Mouse (Mus musculus) limb, embryonic 15.5 days (tissue): ENCODE measurements at regions not wholly inside any gene's neighbourhood (a gene's known extent, or its start where the extent isn't known, plus 50 kb on each side); places are given as distances from the start of the nearest gene placed in this dataset.
"Not testable (repeated sequence)": the region's sequence is repeated elsewhere in the genome, so short reads cannot be mapped to it uniquely, and the experiment has no call there.

Experiments
- ATAC-seq: fragments of 200-750 bp; cut with Nextera tagmentation; 2 replicates; pipeline ENCODE4 v1.8.0; 2017; ENCODE audit warnings: low read depth, moderate TSS enrichment; ENCODE audit not compliant: insufficient number of reproducible peaks, low FRiP score, low TSS enrichment
- H3K27ac ChIP-seq: fragments of 300-500 bp; sonication (generic); 2 replicates; pipeline ENCODE4 v1.5.1; 2015; ENCODE audit warnings: moderate library complexity, mild to moderate bottlenecking, inconsistent platforms
- H3K27me3 ChIP-seq: fragments of 300-500 bp; sonication (generic); 2 replicates; pipeline ENCODE4 v1.6.1; 2015; ENCODE audit warnings: inconsistent platforms
- H3K36me3 ChIP-seq: fragments of 300-500 bp; sonication (generic); 2 replicates; pipeline ENCODE4 v1.6.1; 2015; ENCODE audit warnings: inconsistent platforms
- H3K4me1 ChIP-seq: fragments of 300-500 bp; sonication (generic); 2 replicates; pipeline ENCODE4 v1.6.1; 2015; ENCODE audit warnings: inconsistent platforms
- H3K4me2 ChIP-seq: fragments of 300-500 bp; sonication (generic); 2 replicates; pipeline ENCODE4 v1.6.1; 2015; ENCODE audit warnings: mild to moderate bottlenecking, inconsistent platforms
- H3K4me3 ChIP-seq: fragments of 300-500 bp; sonication (generic); 2 replicates; pipeline ENCODE4 v1.5.1; 2015; ENCODE audit warnings: mild to moderate bottlenecking, inconsistent platforms
- H3K9ac ChIP-seq: fragments of 300-500 bp; sonication (generic); 2 replicates; pipeline ENCODE4 v1.6.1; 2015; ENCODE audit warnings: inconsistent platforms
- H3K9me3 ChIP-seq: fragments of 300-500 bp; sonication (generic); 2 replicates; pipeline ENCODE4 v1.6.1; 2016; ENCODE audit warnings: inconsistent platforms
- WGBS: fragments of 180-500 bp; shearing (Covaris S2); methylation state at CpG from one replicate; pipeline ENCODE4 v1.1.7; 2015; 5-methylcytosine and 5-hydroxymethylcytosine counted together

DNA sequence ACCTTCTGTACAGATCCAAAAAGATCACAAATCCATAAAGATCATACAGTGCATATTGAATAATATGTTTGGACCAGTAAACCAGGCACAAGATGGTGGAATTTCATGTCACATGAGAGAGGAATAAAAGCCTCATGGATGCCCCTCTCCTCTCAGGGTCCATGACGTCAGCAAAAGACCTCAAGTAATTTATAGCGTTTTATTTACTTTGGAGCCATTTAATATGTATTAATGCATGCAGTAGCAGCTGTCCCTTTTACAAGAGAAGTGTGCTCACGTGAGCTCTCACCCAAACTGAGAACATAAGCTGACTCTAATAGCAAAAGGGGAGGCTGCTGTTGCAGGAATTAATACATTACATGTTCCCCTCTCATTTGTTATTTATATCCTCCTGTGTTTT lies 355.7 kb upstream of the Cypt12 start:
- no peaks in the 10 kb centered on the region for H3K36me3 ChIP-seq
- H3K9ac ChIP-seq = no peak overlapping the region
- no peak overlapping the region for H3K27ac ChIP-seq
- 34% methylated on average over 3 of the region's 3 CpGs for WGBS
- no peaks in the 10 kb centered on the region for H3K27me3 ChIP-seq
- no peak for ATAC-seq
- no peaks in the 10 kb centered on the region for H3K9me3 ChIP-seq
- no peaks in the 10 kb centered on the region for H3K4me1 ChIP-seq
- no peak overlapping the region for H3K4me3 ChIP-seq
- H3K4me2 ChIP-seq = no peak overlapping the region

DNA sequence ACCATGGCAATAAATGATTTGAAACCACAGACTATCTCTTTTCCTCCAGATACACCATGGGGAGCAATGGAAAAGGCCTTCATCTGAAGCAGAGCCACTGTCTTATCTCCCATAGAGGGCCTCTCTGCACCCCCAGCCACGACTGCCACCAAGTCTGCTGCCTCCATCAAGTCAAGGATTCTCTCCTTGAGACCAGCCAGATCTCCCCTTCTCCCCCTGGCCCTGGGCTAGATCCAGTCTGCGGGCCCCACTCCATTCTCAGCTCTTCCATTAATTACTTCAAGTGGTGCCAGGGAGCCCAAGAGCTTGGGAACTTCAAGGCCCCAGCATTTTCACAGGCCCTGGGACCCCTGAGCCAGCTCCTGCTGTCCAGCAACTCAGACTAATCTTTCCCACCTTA lies 351.8 kb upstream of the Cypt12 start:
- H3K27me3 ChIP-seq = no peaks in the 10 kb centered on the region
- no peaks in the 10 kb centered on the region for H3K4me1 ChIP-seq
- no peak overlapping the region for H3K4me2 ChIP-seq
- no peaks in the 10 kb centered on the region for H3K9me3 ChIP-seq
- no peak overlapping the region for H3K4me3 ChIP-seq
- H3K36me3 ChIP-seq = no peaks in the 10 kb centered on the region
- no peak overlapping the region for H3K9ac ChIP-seq
- 70% methylated on average over 2 of the region's 2 CpGs for WGBS
- no peak for ATAC-seq
- no peak overlapping the region for H3K27ac ChIP-seq

DNA sequence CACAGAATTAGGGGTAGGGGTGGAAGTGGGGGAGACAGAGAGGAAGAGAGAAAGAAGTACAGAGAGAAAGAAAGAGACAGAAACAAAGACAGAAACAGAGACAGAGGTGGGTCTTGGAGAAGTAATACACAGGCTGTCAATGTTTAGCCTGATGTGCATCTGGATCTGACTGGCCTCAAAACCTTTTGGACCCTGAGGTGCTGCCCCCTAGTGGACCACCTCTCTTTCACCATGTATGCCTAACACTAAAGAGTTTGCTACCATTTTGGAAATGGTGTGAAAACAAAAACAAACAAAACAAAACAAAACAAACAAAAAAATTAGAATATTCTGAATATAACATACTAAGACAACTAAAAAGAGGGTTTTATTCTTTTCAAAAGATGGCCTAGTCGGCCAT lies 334.7 kb upstream of the Cypt12 start:
- Histone ChIP-seq H3K4me1 (0 out of 2 replicates have a peak, but pooled peaks cover 3% of the 10 kb centered on the region), H3K9me3 (no peaks in the 10 kb centered on the region), H3K27ac (no peak overlapping the region), H3K4me2 (no peak overlapping the region), H3K36me3 (no peaks in the 10 kb centered on the region), H3K27me3 (no peaks in the 10 kb centered on the region), H3K9ac (no peak overlapping the region), H3K4me3 (no peak overlapping the region)
- ATAC-seq = no peak
- 73% methylated on average over 1 of the region's 1 CpGs for WGBS

DNA sequence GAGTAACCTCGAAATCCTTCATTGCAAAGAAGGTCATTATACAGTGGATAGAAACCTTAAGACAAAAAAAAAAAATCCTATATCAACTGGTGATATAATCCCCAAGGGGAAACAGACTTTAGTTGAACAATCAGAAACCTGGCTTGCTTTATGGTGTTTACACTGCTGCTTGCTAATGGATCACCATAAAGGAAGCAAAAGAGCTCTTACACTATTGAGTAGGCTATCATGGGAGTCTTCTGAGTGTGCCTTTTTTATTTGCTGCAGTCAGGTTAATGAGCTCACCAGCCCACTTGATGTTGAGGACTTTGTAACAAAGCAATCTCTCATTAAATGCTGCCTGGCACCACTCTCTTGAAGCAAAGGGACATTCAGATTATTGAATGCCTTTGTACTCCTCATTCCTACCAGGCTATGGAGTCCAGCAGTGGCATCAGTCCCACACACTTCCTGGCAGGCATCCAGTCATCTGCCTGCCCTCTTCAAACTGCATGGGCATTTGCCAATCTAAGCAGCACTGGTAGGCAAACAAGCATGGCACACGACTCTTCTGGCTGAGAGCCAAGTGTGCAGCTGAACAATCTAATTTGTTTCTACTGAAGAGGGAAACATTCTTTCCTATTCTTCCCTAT lies 331.7 kb upstream of the Cypt12 start:
- WGBS = 39% methylated on average over 2 of the region's 2 CpGs
- Histone ChIP-seq H3K9me3 (no peaks in the 10 kb centered on the region), H3K27me3 (no peaks in the 10 kb centered on the region), H3K36me3 (no peaks in the 10 kb centered on the region), H3K9ac (no peak overlapping the region), H3K4me2 (no peak overlapping the region), H3K4me1 (0 out of 2 replicates have a peak, but pooled peaks cover 3% of the 10 kb centered on the region), H3K4me3 (no peak overlapping the region), H3K27ac (no peak overlapping the region)
- ATAC-seq = peak; percentile 48; the same call in 1 of the 2 replicates

DNA sequence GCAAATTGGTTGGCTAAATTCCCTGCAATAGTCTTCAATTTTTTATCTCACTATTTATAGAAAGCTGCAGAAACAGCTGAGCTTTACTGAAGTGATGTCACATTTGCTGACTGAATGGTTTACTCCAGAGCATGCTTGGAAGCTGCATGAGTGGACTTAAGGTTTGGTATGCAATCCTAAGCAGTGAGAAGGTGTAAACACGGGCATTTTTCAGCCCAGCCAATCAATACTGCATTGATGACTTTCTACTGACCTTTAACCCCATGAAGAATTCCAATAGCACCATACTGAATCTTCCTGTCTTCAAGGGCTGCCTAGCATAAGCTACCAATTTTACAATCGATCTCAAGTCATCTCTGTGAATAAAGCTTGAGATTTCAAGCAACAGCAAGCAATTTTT lies 328.7 kb upstream of the Cypt12 start:
- WGBS = 43% methylated on average over 2 of the region's 2 CpGs
- no peak for ATAC-seq
- H3K9ac ChIP-seq = no peak overlapping the region

DNA sequence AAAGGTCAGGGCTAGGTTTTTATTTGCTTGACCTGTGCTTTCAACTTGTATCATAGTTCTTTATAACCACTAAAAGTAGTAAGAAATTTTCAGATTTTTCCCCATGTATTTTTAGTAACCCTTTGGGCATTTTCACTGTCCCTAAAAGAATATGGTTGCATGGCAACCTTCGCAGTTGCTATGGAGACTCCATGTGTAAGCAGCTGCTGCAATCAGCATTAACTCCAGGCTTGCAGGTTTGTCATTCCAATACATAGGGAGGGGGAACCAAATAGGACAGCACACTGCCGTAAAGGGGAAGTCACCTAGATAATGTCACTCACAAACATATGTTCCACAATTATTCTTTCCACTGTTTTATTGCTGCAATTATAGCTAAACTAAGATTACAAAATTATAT lies 328.3 kb upstream of the Cypt12 start:
- Histone ChIP-seq H3K27me3 (no peaks in the 10 kb centered on the region), H3K4me2 (no peak overlapping the region), H3K4me1 (0 out of 2 replicates have a peak, but pooled peaks cover 3% of the 10 kb centered on the region), H3K9me3 (no peaks in the 10 kb centered on the region), H3K9ac (no peak overlapping the region), H3K27ac (no peak overlapping the region), H3K4me3 (no peak overlapping the region), H3K36me3 (no peaks in the 10 kb centered on the region)
- 40% methylated on average over 2 of the region's 2 CpGs for WGBS
- no peak for ATAC-seq

More for the DNA sequence above, 328.7 kb upstream of the Cypt12 start:
- no peaks in the 10 kb centered on the region for H3K36me3 ChIP-seq
- no peaks in the 10 kb centered on the region for H3K9me3 ChIP-seq
- no peaks in the 10 kb centered on the region for H3K27me3 ChIP-seq
- no peak overlapping the region for H3K4me3 ChIP-seq
- H3K4me2 ChIP-seq = no peak overlapping the region
- H3K4me1 ChIP-seq = 0 out of 2 replicates have a peak, but pooled peaks cover 3% of the 10 kb centered on the region
- no peak overlapping the region for H3K27ac ChIP-seq

DNA sequence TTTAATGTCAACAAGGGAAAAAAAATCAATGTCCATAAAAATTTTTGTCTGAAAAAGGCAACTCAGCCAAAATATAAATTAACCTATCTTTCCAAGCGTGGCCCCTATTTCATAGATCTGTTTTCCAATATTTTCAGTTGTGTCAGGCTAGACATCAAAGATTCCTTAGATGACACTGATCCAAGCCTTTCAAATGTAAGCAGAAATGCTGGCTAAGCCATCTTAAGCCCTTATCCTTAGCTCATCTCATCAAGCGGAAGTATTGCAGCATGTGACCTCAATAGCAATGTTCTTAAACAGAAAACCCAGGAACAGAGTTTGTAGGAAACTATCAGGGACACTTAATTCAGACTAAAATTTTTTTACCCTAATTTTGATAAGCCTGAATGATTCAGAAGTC lies 327.8 kb upstream of the Cypt12 start:
- Histone ChIP-seq H3K9me3 (no peaks in the 10 kb centered on the region), H3K36me3 (no peaks in the 10 kb centered on the region), H3K27ac (no peak overlapping the region), H3K4me3 (no peak overlapping the region), H3K27me3 (no peaks in the 10 kb centered on the region), H3K4me2 (no peak overlapping the region), H3K9ac (no peak overlapping the region), H3K4me1 (0 out of 2 replicates have a peak, but pooled peaks cover 3% of the 10 kb centered on the region)
- no peak for ATAC-seq
- WGBS = 85% methylated on average over 2 of the region's 2 CpGs

DNA sequence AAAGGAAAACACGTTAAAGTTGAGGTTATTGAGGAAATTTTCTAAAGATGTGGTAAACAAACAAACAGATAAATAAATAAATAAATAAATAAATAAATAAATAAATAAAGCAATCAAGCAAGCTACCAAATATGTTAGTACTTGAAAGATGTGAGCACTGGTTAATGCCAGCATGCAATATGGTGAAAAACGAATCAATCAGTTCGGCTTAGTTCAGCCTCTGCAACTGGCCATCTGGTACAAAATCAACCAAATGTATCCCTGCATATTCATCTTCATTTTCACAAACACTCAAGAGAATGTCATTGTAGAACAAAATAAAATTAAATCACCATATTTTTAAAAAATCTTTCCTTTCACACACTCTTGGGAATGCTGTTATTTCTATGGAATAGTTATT lies 315.7 kb upstream of the Cypt12 start:
- no peak for ATAC-seq
- Histone ChIP-seq H3K4me1 (no peaks in the 10 kb centered on the region), H3K27me3 (no peaks in the 10 kb centered on the region), H3K4me3 (no peak overlapping the region), H3K36me3 (no peaks in the 10 kb centered on the region), H3K9me3 (no peaks in the 10 kb centered on the region), H3K4me2 (no peak overlapping the region), H3K27ac (no peak overlapping the region), H3K9ac (no peak overlapping the region)
- 86% methylated on average over 3 of the region's 3 CpGs for WGBS

DNA sequence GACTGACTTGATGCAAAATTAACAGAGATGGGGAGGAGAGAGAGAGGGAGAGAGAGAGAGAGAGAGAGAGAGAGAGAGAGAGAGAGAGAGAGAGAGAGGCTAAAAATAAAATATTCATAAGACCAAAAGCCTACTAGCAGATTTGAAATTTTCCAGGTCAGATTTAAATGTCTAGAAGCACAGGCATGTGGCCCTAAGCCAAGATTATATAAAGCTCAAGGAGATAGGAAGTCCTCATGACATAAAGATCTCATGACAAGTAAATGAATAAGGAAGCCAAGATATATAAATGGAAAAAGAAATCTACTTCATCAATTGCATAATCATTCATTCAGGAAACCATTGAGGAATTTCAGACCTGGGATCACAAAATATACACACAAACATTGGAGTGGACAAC lies 311.9 kb upstream of the Cypt12 start:
- Histone ChIP-seq H3K9ac (no peak overlapping the region), H3K27me3 (no peaks in the 10 kb centered on the region), H3K4me2 (no peak overlapping the region), H3K27ac (no peak overlapping the region), H3K9me3 (no peaks in the 10 kb centered on the region), H3K4me3 (no peak overlapping the region), H3K36me3 (no peaks in the 10 kb centered on the region), H3K4me1 (no peaks in the 10 kb centered on the region)
- ATAC-seq = no peak

DNA sequence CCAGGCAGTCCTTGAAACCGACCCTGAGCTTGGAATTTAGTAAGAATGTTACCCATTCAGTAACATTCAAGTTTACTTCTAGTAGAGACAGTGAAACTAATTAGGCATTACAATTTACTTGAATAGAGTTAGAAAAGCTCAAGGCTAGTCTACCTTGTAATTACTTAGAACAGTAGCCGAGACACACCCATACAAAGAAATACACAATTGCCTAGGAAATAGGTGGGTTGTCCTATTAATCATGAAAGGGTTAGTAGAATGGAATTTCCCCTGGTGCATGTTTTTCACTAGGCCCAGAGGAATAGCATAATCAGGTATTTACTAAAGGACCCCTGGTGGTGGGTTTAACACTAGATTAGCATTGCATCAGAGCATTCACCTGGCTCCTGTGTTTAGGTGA lies 288.2 kb upstream of the Cypt12 start:
- H3K9me3 ChIP-seq, H3K27ac ChIP-seq, H3K4me2 ChIP-seq, H3K4me3 ChIP-seq, ATAC-seq, H3K36me3 ChIP-seq, H3K4me1 ChIP-seq, H3K27me3 ChIP-seq, H3K9ac ChIP-seq: not testable (repeated sequence)
- 75% methylated on average over 2 of the region's 2 CpGs for WGBS

DNA sequence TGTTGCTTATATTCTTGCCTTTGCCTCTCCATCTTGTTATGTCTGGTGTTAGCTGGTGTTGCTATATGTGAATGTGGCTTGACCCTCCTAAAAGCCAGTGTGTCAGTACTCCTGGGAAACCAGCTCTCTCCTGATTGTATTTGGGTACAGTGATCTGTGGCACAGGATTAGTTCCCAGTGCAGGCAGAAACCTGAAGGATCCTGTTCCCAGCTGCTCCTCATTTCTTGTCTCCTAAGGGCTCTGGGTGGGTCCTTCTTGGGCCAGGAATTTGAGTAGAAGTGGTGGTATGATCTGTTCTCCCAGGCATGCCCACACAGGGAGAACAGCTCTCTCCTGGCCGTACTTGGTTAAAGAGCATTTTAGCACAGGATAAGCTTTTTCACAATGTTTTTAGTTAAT lies 286.2 kb upstream of the Cypt12 start:
- H3K36me3 ChIP-seq = no peaks in the 10 kb centered on the region
- no peak overlapping the region for H3K4me3 ChIP-seq
- no peak overlapping the region for H3K9ac ChIP-seq
- no peaks in the 10 kb centered on the region for H3K9me3 ChIP-seq
- no peaks in the 10 kb centered on the region for H3K4me1 ChIP-seq
- H3K27me3 ChIP-seq = no peaks in the 10 kb centered on the region
- 60% methylated on average over 1 of the region's 1 CpGs for WGBS
- H3K27ac ChIP-seq = no peak overlapping the region
- no peak for ATAC-seq
- no peak overlapping the region for H3K4me2 ChIP-seq

DNA sequence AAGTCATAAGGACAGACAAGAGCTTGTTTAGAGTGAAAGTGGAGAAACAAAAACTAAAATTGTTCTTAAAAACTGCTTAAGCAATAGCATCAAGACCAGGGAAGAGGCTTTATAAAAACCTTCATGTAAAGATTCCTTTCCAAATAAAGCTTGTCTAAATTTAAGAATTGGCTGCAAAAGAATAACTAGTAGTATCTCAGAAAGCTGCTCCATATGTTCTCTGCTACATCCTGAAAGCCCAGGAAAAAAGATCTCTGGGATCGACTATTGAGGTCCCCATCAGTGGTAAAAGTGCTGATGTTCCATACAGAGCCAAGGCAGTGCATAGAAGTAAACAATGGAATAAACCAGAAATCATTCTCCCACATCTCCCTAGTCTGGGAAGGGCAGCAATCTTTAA lies 281.2 kb upstream of the Cypt12 start:
- H3K9ac ChIP-seq = no peak overlapping the region
- no peaks in the 10 kb centered on the region for H3K27me3 ChIP-seq
- H3K4me2 ChIP-seq = no peak overlapping the region
- no peak overlapping the region for H3K4me3 ChIP-seq
- H3K36me3 ChIP-seq = no peaks in the 10 kb centered on the region
- H3K27ac ChIP-seq = no peak overlapping the region
- ATAC-seq = no peak
- WGBS = 71% methylated on average over 1 of the region's 1 CpGs
- H3K9me3 ChIP-seq = 0 out of 2 replicates have a peak, but pooled peaks cover 3% of the 10 kb centered on the region
- no peaks in the 10 kb centered on the region for H3K4me1 ChIP-seq

DNA sequence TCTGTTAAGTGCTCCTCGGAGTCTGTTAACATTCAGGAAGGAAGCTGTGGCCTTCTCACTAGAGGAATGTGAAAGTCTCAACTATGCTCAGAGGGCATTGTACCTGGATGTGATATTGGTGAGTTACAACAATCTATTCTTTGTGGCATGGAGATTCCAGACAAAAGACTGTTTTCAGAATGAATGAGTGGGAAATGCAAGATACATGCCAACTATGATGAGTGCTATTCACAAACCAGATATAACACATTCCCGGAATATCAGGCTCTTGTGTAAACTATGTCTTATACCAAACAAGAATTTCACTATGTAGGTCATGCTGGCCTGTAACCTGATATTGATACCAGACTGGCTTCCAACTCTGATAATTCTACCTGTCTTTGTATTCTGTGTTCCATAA lies 279.4 kb upstream of the Cypt12 start:
- no peak overlapping the region for H3K9ac ChIP-seq
- H3K4me1 ChIP-seq = no peaks in the 10 kb centered on the region
- H3K9me3 ChIP-seq = 0 out of 2 replicates have a peak, but pooled peaks cover 3% of the 10 kb centered on the region
- ATAC-seq = no peak
- no peaks in the 10 kb centered on the region for H3K36me3 ChIP-seq
- no peak overlapping the region for H3K4me2 ChIP-seq
- H3K4me3 ChIP-seq = no peak overlapping the region
- no peak overlapping the region for H3K27ac ChIP-seq
- no peaks in the 10 kb centered on the region for H3K27me3 ChIP-seq
- WGBS = 84% methylated on average over 2 of the region's 2 CpGs
